Mouse (Mus musculus) liver, postnatal 0 days (tissue): ENCODE data around the gene Slc19a1. TPM values are rescaled to one million over a fixed set of nuclear protein-coding genes. Genes with fewer than 3 reads are reported as not detected.
A peak's percentile ranks its signal among the peaks of the same experiment; 100 is the strongest.

Source experiments
- ATAC-seq: fragments of 200-750 bp; cut with Nextera tagmentation; 2 replicates; pipeline ENCODE4 v1.8.0; 2017; ENCODE audit warnings: mild to moderate bottlenecking, moderate library complexity
- DNase-seq: peaks from one replicate; pipeline ENCODE4 v3.0.0-alpha.2; 2016
- H3K27ac ChIP-seq: fragments of 300-500 bp; sonication (generic); 2 replicates; pipeline ENCODE4 v1.5.1; 2014; ENCODE audit warnings: antibody characterized with exemption, moderate library complexity, mild to moderate bottlenecking, low read depth
- H3K27me3 ChIP-seq: fragments of 300-500 bp; sonication (generic); 2 replicates; pipeline ENCODE4 v1.6.1; 2014; ENCODE audit warnings: low read length, control low read depth, mixed read lengths; ENCODE audit not compliant: insufficient read depth
- H3K36me3 ChIP-seq: fragments of 300-500 bp; sonication (generic); replicated peaks from 2 replicates; pipeline ENCODE4 v1.6.1; 2014; ENCODE audit warnings: mild to moderate bottlenecking, control low read depth, low read length, moderate library complexity, mixed read lengths; ENCODE audit not compliant: insufficient read depth
- H3K4me1 ChIP-seq: fragments of 300-500 bp; sonication (generic); 2 replicates; pipeline ENCODE4 v1.6.1; 2014; ENCODE audit warnings: antibody characterized with exemption, mild to moderate bottlenecking, control low read depth; ENCODE audit not compliant: insufficient read depth
- H3K4me2 ChIP-seq: fragments of 300-500 bp; sonication (generic); 2 replicates; pipeline ENCODE4 v1.6.1; 2014; ENCODE audit warnings: low read depth, mild to moderate bottlenecking, low read length, moderate library complexity, mixed read lengths
- H3K4me3 ChIP-seq: fragments of 300-500 bp; sonication (generic); 2 replicates; pipeline ENCODE4 v1.5.1; 2014; ENCODE audit warnings: low read depth, low read length
- H3K9ac ChIP-seq: fragments of 300-500 bp; sonication (generic); replicated peaks from 2 replicates; pipeline ENCODE4 v1.6.1; 2014; ENCODE audit warnings: mild to moderate bottlenecking, moderate library complexity
- H3K9me3 ChIP-seq: fragments of 300-500 bp; sonication (generic); 2 replicates; pipeline ENCODE4 v1.6.1; 2016; ENCODE audit warnings: mild to moderate bottlenecking, control low read depth, low read length, mixed read lengths
- CTCF ChIP-seq: sonication (generic); IDR thresholded peaks from 2 replicates; pipeline ENCODE4 v1.5.1; 2016; ENCODE audit warnings: antibody characterized with exemption, low read depth
- EP300 ChIP-seq: IDR thresholded peaks from 2 replicates; pipeline ENCODE4 v1.6.1; 2016; ENCODE audit warnings: antibody characterized with exemption, low read depth, mild to moderate bottlenecking
- WGBS: fragments of 180-500 bp; shearing (Covaris S2); extraction: QIAGEN DNeasy Blood & Tissue Kit; methylation state at CpG from one replicate; pipeline ENCODE4 v1.1.7; 2014; ENCODE audit not compliant: insufficient replicate concordance; 5-methylcytosine and 5-hydroxymethylcytosine counted together
- polyA plus RNA-seq: library from polyadenylated mRNA; unstranded; fragments of >200 nt; fragmentation: Nextera tagmentation; extraction: Ambion mirVana; gene quantifications from 2 replicates; pipeline ENCODE4 v1.2.1, GENCODE M21; 2015

Gene Slc19a1
- polyA plus RNA-seq, 1 experiment from 2014 or later, result 10.5 TPM

DNA sequence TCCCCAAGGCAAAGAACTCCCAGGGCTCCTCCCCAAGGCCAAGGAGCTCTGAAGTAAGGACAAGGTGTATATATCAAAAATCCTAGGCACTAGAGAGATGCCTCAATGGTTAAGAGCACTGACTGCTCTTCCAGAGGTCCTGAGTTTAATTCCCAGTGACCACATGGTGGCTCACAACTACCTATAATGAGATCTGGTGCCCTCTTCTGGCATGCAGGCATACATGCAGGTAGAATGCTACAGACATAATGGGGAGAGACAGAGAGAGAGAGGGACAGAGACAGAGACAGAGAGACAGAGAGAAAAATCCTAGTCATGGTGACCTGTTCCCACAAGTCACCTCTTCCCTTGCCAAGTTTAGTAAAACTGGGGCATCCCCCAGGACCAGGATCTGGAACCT lies 32.6 kb downstream of the Slc19a1 start:
- Histone ChIP-seq H3K4me1 (no peaks in the 10 kb centered on the region; the same call in 1 of the 2 replicates), H3K27me3 (no peaks in the 10 kb centered on the region), H3K36me3 (peaks cover 25% of the 10 kb centered on the region; the same call in 1 of the 2 replicates), H3K9ac (no peak overlapping the region), H3K4me2 (no peak overlapping the region), H3K27ac (no peak overlapping the region), H3K9me3 (no peaks in the 10 kb centered on the region), H3K4me3 (no peak overlapping the region)
- no peak for DNase-seq
- TF ChIP-seq CTCF (peak; percentile 56), EP300 (no peak)
- ATAC-seq, result no peak

- H3K27ac ChIP-seq, result no peak overlapping the region
- no peak for ATAC-seq
- no peak overlapping the region for H3K9ac ChIP-seq
- no peaks in the 10 kb centered on the region for H3K27me3 ChIP-seq
- 63% methylated on average over 7 of the region's 7 CpGs for WGBS
- H3K4me2 ChIP-seq, result no peak overlapping the region
- no peaks in the 10 kb centered on the region; the same call in 1 of the 2 replicates for H3K4me1 ChIP-seq
- no peak overlapping the region for H3K4me3 ChIP-seq
- no peaks in the 10 kb centered on the region for H3K9me3 ChIP-seq
- 0 out of 2 replicates have a peak, but pooled peaks have one; percentile 45 for TF ChIP-seq EP300
- no peak for TF ChIP-seq CTCF
- no peak for DNase-seq
- H3K36me3 ChIP-seq, result peaks cover 32% of the 10 kb centered on the region
Measured at GRCm38 (mm10) chr10:77068469-77068868, 36.4 kb downstream of the Slc19a1 start.

GRCm38 (mm10) chr10:77070072-77070471 lies 38.0 kb downstream of the Slc19a1 start:
- peak; percentile 76 for DNase-seq
- no peak overlapping the region for H3K27ac ChIP-seq
- no peaks in the 10 kb centered on the region; the same call in 1 of the 2 replicates for H3K4me1 ChIP-seq
- peaks cover 32% of the 10 kb centered on the region for H3K36me3 ChIP-seq
- H3K9me3 ChIP-seq, result no peaks in the 10 kb centered on the region
- peak; percentile 24 for ATAC-seq
- no peak for TF ChIP-seq EP300
- peak; percentile 81 for TF ChIP-seq CTCF
- H3K4me2 ChIP-seq, result no peak overlapping the region
- no peak overlapping the region for H3K4me3 ChIP-seq
- WGBS, result 57% methylated on average over 4 of the region's 4 CpGs
- no peaks in the 10 kb centered on the region for H3K27me3 ChIP-seq
- no peak overlapping the region for H3K9ac ChIP-seq

DNA sequence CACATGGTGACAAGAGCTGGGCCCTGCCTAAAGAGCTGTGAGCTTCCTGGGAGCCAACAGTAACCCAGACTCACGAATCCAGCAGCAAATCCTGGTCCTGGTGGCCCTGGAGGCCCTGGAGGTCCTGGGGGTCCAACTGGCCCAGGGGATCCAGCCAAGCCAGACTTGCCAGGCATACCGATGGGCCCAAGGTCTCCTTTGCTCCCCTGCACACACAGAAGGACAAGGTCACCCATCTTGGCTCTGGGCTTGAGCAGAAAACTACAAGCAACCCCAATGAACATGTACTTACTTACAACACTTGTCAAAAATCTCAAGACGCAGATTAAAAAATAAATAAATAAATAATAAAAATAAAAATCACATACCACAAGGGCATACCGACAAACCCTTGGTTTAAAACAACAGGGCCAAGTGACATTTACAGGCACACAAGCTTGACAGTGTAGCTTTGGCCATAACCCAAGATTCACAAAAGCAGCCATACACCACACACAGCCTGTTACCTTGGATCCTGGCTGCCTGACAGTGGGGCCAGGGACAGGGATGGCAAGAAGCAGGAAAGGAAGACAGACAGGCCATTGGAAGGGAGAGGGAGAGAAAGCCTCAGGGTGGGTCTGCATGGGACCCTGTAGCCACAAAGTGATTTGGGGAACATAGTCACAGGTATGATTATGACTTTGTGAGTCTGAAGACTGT lies 42.4 kb downstream of the Slc19a1 start:
- DNase-seq (no peak), ATAC-seq (no peak)
- Histone ChIP-seq H3K36me3 (peaks cover 31% of the 10 kb centered on the region), H3K27ac (no peak overlapping the region), H3K4me3 (no peak overlapping the region), H3K4me2 (no peak overlapping the region), H3K9me3 (no peaks in the 10 kb centered on the region), H3K4me1 (no peaks in the 10 kb centered on the region), H3K27me3 (no peaks in the 10 kb centered on the region), H3K9ac (no peak overlapping the region)
- WGBS, result 75% methylated on average over 4 of the region's 4 CpGs
- TF ChIP-seq CTCF, result no peak
- TF ChIP-seq EP300, result no peak

GRCm38 (mm10) chr10:77078456-77078855 lies 46.4 kb downstream of the Slc19a1 start:
- 87% methylated on average over 4 of the region's 4 CpGs for WGBS
- Histone ChIP-seq H3K27ac (no peak overlapping the region), H3K36me3 (peaks cover 18% of the 10 kb centered on the region), H3K4me2 (no peak overlapping the region), H3K4me3 (no peak overlapping the region), H3K4me1 (no peaks in the 10 kb centered on the region), H3K9me3 (no peaks in the 10 kb centered on the region), H3K9ac (no peak overlapping the region), H3K27me3 (no peaks in the 10 kb centered on the region)
- ATAC-seq (no peak), DNase-seq (no peak)
- TF ChIP-seq CTCF, result no peak
- no peak for TF ChIP-seq EP300

DNA sequence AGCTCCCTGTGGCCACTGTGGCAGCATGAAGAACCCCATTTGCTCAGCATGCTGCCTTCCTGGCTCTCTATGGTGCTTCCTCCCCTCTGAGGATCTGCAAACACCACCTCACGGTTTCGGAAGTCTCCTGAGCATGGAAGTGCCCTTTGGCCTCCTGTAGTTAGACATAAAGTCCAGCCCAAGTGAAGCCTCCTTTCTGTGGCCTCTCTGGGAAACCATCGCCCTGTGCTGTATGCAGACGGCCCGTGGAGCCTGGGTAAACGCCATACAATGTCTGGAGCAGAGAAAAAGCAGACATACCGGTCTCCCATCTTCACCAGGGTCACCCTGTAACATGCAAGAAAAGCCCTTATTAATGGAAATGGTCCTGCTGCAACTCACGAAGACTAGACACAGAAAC lies 46.9 kb downstream of the Slc19a1 start:
- 64% methylated on average over 8 of the region's 8 CpGs for WGBS
- Histone ChIP-seq H3K9ac (no peak overlapping the region), H3K4me2 (no peak overlapping the region), H3K9me3 (no peaks in the 10 kb centered on the region), H3K27ac (no peak overlapping the region), H3K4me1 (no peaks in the 10 kb centered on the region), H3K4me3 (no peak overlapping the region), H3K27me3 (no peaks in the 10 kb centered on the region), H3K36me3 (peaks cover 18% of the 10 kb centered on the region)
- ATAC-seq (no peak), DNase-seq (no peak)
- TF ChIP-seq EP300, result no peak
- TF ChIP-seq CTCF, result no peak
